Mouse (Mus musculus): ENCODE data around the gene Aatk. TPM values are rescaled to one million over a fixed set of nuclear protein-coding genes. Genes with fewer than 3 reads are reported as not detected.

The Aatk gene
- total and polyA plus RNA-seq, 2 experiments from 2014 or later = 31.7 to 110 TPM

GRCm38 (mm10) chr11:119979596-119980385, 67.2 kb downstream of the Aatk start:
- ATAC-seq = no peak
- no peaks in the 10 kb centered on the region for H3K27me3 ChIP-seq (ENCODE audit: insufficient read depth, low read length)
- TF ChIP-seq CTCF (IDR thresholded peaks at IDR 0.05; ENCODE audit: low read depth) = no peak
- no peak overlapping the region for H3K9ac ChIP-seq
- peaks cover 15% of the 10 kb centered on the region; the same call in 1 of the 2 replicates for H3K36me3 ChIP-seq (ENCODE audit: insufficient read depth)
- H3K9me3 ChIP-seq (ENCODE audit: low read length) = no peaks in the 10 kb centered on the region
- H3K4me3 ChIP-seq (ENCODE audit: low read depth, low read length) = no peak overlapping the region
- H3K27ac ChIP-seq (ENCODE audit: low read depth, low read length) = no peak overlapping the region
- no peaks in the 10 kb centered on the region for H3K4me1 ChIP-seq (ENCODE audit: insufficient read depth)
- no peak for DNase-seq
- H3K4me2 ChIP-seq (ENCODE audit: low read depth) = no peak overlapping the region
- 78% methylated on average over 10 of the region's 10 CpGs for WGBS

GRCm38 (mm10) chr11:119978701-119979100, 68.3 kb downstream of the Aatk start:
- H3K27ac ChIP-seq (ENCODE audit: low read depth, low read length) = no peak overlapping the region
- H3K4me1 ChIP-seq (ENCODE audit: insufficient read depth) = no peaks in the 10 kb centered on the region
- H3K36me3 ChIP-seq (ENCODE audit: insufficient read depth) = peaks cover 16% of the 10 kb centered on the region; the same call in 1 of the 2 replicates
- H3K4me3 ChIP-seq (ENCODE audit: low read depth, low read length) = no peak overlapping the region
- WGBS = 97% methylated on average over 4 of the region's 4 CpGs
- H3K4me2 ChIP-seq (ENCODE audit: low read depth) = no peak overlapping the region
- no peaks in the 10 kb centered on the region for H3K27me3 ChIP-seq (ENCODE audit: insufficient read depth, low read length)
- TF ChIP-seq CTCF (IDR thresholded peaks at IDR 0.05; ENCODE audit: low read depth) = no peak
- no peak overlapping the region for H3K9ac ChIP-seq
- no peaks in the 10 kb centered on the region for H3K9me3 ChIP-seq (ENCODE audit: low read length)
- DNase-seq (no peak), ATAC-seq (no peak)

GRCm38 (mm10) chr11:119975739-119976501, 71.0 kb downstream of the Aatk start:
- no peak for TF ChIP-seq CTCF (IDR thresholded peaks at IDR 0.05; ENCODE audit: low read depth)
- no peaks in the 10 kb centered on the region for H3K4me1 ChIP-seq (ENCODE audit: insufficient read depth)
- WGBS = 85% methylated on average over 8 of the region's 8 CpGs
- H3K4me3 ChIP-seq (ENCODE audit: low read depth, low read length) = no peak overlapping the region
- H3K4me2 ChIP-seq (ENCODE audit: low read depth) = no peak overlapping the region
- ATAC-seq (no peak), DNase-seq (no peak)
- H3K27me3 ChIP-seq (ENCODE audit: insufficient read depth, low read length) = no peaks in the 10 kb centered on the region
- H3K9ac ChIP-seq = no peak overlapping the region
- peaks cover 11% of the 10 kb centered on the region; the same call in 1 of the 2 replicates for H3K36me3 ChIP-seq (ENCODE audit: insufficient read depth)
- no peak overlapping the region for H3K27ac ChIP-seq (ENCODE audit: low read depth, low read length)
- H3K9me3 ChIP-seq (ENCODE audit: low read length) = no peaks in the 10 kb centered on the region

GRCm38 (mm10) chr11:119973789-119974188, 73.2 kb downstream of the Aatk start:
- DNase-seq = no peak
- Histone ChIP-seq H3K4me3 (ENCODE audit: low read depth, low read length) (no peak overlapping the region), H3K36me3 (ENCODE audit: insufficient read depth) (0 out of 2 replicates have a peak, but pooled peaks cover 5% of the 10 kb centered on the region), H3K27me3 (ENCODE audit: insufficient read depth, low read length) (no peaks in the 10 kb centered on the region), H3K4me1 (ENCODE audit: insufficient read depth) (0 out of 2 replicates have a peak, but pooled peaks cover 10% of the 10 kb centered on the region), H3K9ac (no peak overlapping the region), H3K27ac (ENCODE audit: low read depth, low read length) (no peak overlapping the region), H3K9me3 (ENCODE audit: low read length) (no peaks in the 10 kb centered on the region), H3K4me2 (ENCODE audit: low read depth) (no peak overlapping the region)
- ATAC-seq = no peak
- TF ChIP-seq CTCF (IDR thresholded peaks at IDR 0.05; ENCODE audit: low read depth) = no peak
- 92% methylated on average over 4 of the region's 4 CpGs for WGBS

- Histone ChIP-seq H3K4me1 (ENCODE audit: insufficient read depth) (0 out of 2 replicates have a peak, but pooled peaks cover 10% of the 10 kb centered on the region), H3K36me3 (ENCODE audit: insufficient read depth) (peaks cover 5% of the 10 kb centered on the region; the same call in 1 of the 2 replicates), H3K9ac (no peak overlapping the region), H3K4me3 (ENCODE audit: low read depth, low read length) (no peak overlapping the region), H3K4me2 (ENCODE audit: low read depth) (no peak overlapping the region), H3K27ac (ENCODE audit: low read depth, low read length) (0 out of 2 replicates have a peak overlapping the region, but pooled peaks have one; percentile 21), H3K9me3 (ENCODE audit: low read length) (no peaks in the 10 kb centered on the region), H3K27me3 (ENCODE audit: insufficient read depth, low read length) (no peaks in the 10 kb centered on the region)
- WGBS = 18% methylated on average over 12 of the region's 12 CpGs
- peak; percentile 60 for ATAC-seq
- DNase-seq = peak; percentile 46
- TF ChIP-seq CTCF (IDR thresholded peaks at IDR 0.05; ENCODE audit: low read depth) = no peak
Measured at GRCm38 (mm10) chr11:119970021-119970851, 76.7 kb downstream of the Aatk start.

- 93% methylated on average over 2 of the region's 2 CpGs for WGBS
Measured at GRCm38 (mm10) chr11:119967892-119968291, 79.1 kb downstream of the Aatk start.

More at GRCm38 (mm10) chr11:119967892-119968291, 79.1 kb downstream of the Aatk start:
- no peaks in the 10 kb centered on the region for H3K9me3 ChIP-seq (ENCODE audit: low read length)
- no peaks in the 10 kb centered on the region for H3K27me3 ChIP-seq (ENCODE audit: insufficient read depth, low read length)
- no peak overlapping the region for H3K4me3 ChIP-seq (ENCODE audit: low read depth, low read length)
- no peak overlapping the region for H3K4me2 ChIP-seq (ENCODE audit: low read depth)
- H3K27ac ChIP-seq (ENCODE audit: low read depth, low read length) = no peak overlapping the region
- H3K4me1 ChIP-seq (ENCODE audit: insufficient read depth) = 0 out of 2 replicates have a peak, but pooled peaks cover 10% of the 10 kb centered on the region
- peaks cover 3% of the 10 kb centered on the region; the same call in 1 of the 2 replicates for H3K36me3 ChIP-seq (ENCODE audit: insufficient read depth)
- TF ChIP-seq CTCF (IDR thresholded peaks at IDR 0.05; ENCODE audit: low read depth) = no peak
- no peak for DNase-seq
- no peak for ATAC-seq
- no peak overlapping the region for H3K9ac ChIP-seq
